Mouse (Mus musculus) mouse embryonic stem cell (cell line): ENCODE data around the gene Dtx2.

Experiments
- in situ Hi-C, 2 experiments: fragments of 300-500 bp; cut with MboI; formaldehyde crosslinking; loops; 1 replicate in 1 of 2; 3 replicates in 1 of 2; pipeline ENCODE4 v1.14.3; 2019 to 2020; ENCODE audit warnings: low sequenced_read_pairs in 2 of 2, low pct_unique_long_range_greater_than_20kb in 1 of 2, mixed read lengths in 1 of 2; ENCODE audit not compliant: unreplicated experiment in 1 of 2

The Dtx2 gene

GRCm38 (mm10) chr5:135994725-135995687 lies at the start of gene Dtx2:
Gene Dtx2, plus strand, starts transcription at chr5:135994800.
- in situ Hi-C loops, result no loop called here

GRCm38 (mm10) chr5:135945916-135946408 lies 48.6 kb upstream of the Dtx2 start:
- in situ Hi-C loops, result no loop called here

GRCm38 (mm10) chr5:135946621-135947020 lies 48.0 kb upstream of the Dtx2 start:
- in situ Hi-C loops, result no loop called here

- in situ Hi-C loops, result no loop called here
Measured at GRCm38 (mm10) chr5:135950710-135951412, 43.7 kb upstream of the Dtx2 start.

- in situ Hi-C loops, result no loop called here
Measured at GRCm38 (mm10) chr5:135951660-135952059, 42.9 kb upstream of the Dtx2 start.

- in situ Hi-C loops, result no loop called here
Measured at GRCm38 (mm10) chr5:135952830-135953229, 41.8 kb upstream of the Dtx2 start.

GRCm38 (mm10) chr5:135956300-135957206 lies 38.0 kb upstream of the Dtx2 start:
- in situ Hi-C loops, result no loop called here

GRCm38 (mm10) chr5:135957207-135957974 lies 37.2 kb upstream of the Dtx2 start:
- in situ Hi-C loops, result no loop called here

GRCm38 (mm10) chr5:135958367-135958766 lies 36.2 kb upstream of the Dtx2 start:
- in situ Hi-C loops, result no loop called here

GRCm38 (mm10) chr5:135959911-135960310 lies 34.7 kb upstream of the Dtx2 start:
- in situ Hi-C loops, result no loop called here

GRCm38 (mm10) chr5:135960909-135961635 lies 33.5 kb upstream of the Dtx2 start:
- in situ Hi-C loops, result no loop called here

- in situ Hi-C loops, result no loop called here
Measured at GRCm38 (mm10) chr5:135962125-135962491, 32.5 kb upstream of the Dtx2 start.

GRCm38 (mm10) chr5:135962492-135963279 lies 31.9 kb upstream of the Dtx2 start:
- in situ Hi-C loops, result no loop called here

- in situ Hi-C loops, result no loop called here
Measured at GRCm38 (mm10) chr5:135963280-135963627, 31.3 kb upstream of the Dtx2 start.

GRCm38 (mm10) chr5:135965501-135965930 lies 29.1 kb upstream of the Dtx2 start:
- in situ Hi-C loops, result no loop called here

- in situ Hi-C loops, result no loop called here
Measured at GRCm38 (mm10) chr5:135966866-135967265, 27.7 kb upstream of the Dtx2 start.

GRCm38 (mm10) chr5:135968781-135969180 lies 25.8 kb upstream of the Dtx2 start:
- in situ Hi-C loops, result no loop called here
